Mouse (Mus musculus) forebrain, embryonic 11.5 days (tissue): ENCODE measurements around the gene Edem1. TPM values are rescaled to one million over a fixed set of nuclear protein-coding genes. Genes with fewer than 3 reads are reported as not detected.

Source experiments
- ATAC-seq: fragments of 200-750 bp; cut with Nextera tagmentation; replicated peaks from 2 replicates; pipeline ENCODE4 v1.8.0; 2017; ENCODE audit warnings: moderate TSS enrichment; ENCODE audit not compliant: low FRiP score
- DNase-seq: peaks from one replicate; pipeline ENCODE4 v3.0.0-alpha.2; 2017; ENCODE audit warnings: low spot score
- H3K27ac ChIP-seq: fragments of 300-500 bp; sonication (generic); 2 replicates; pipeline ENCODE4 v1.5.1; 2014; ENCODE audit warnings: low read depth, low read length
- H3K27me3 ChIP-seq: fragments of 300-500 bp; sonication (generic); 2 replicates; pipeline ENCODE4 v1.6.1; 2014; ENCODE audit warnings: mild to moderate bottlenecking, low read length, mixed read lengths; ENCODE audit not compliant: control insufficient read depth, insufficient read depth
- H3K36me3 ChIP-seq: fragments of 300-500 bp; sonication (generic); 2 replicates; pipeline ENCODE4 v1.6.1; 2014; ENCODE audit warnings: mild to moderate bottlenecking, low read length, moderate library complexity, mixed read lengths; ENCODE audit not compliant: control insufficient read depth, insufficient read depth
- H3K4me1 ChIP-seq: fragments of 300-500 bp; sonication (generic); replicated peaks from 2 replicates; pipeline ENCODE4 v1.6.1; 2014; ENCODE audit warnings: low read length, mixed read lengths; ENCODE audit not compliant: control insufficient read depth, insufficient read depth
- H3K4me2 ChIP-seq: fragments of 300-500 bp; sonication (generic); 2 replicates; pipeline ENCODE4 v1.6.1; 2014; ENCODE audit warnings: low read depth, mild to moderate bottlenecking, low read length, moderate library complexity, mixed read lengths; ENCODE audit not compliant: severe bottlenecking
- H3K4me3 ChIP-seq: fragments of 300-500 bp; sonication (generic); 2 replicates; pipeline ENCODE4 v1.5.1; 2014; ENCODE audit warnings: low read depth, low read length
- H3K9ac ChIP-seq: fragments of 300-500 bp; sonication (generic); 2 replicates; pipeline ENCODE4 v1.6.1; 2014; ENCODE audit warnings: low read length
- H3K9me3 ChIP-seq: fragments of 300-500 bp; sonication (generic); 2 replicates; pipeline ENCODE4 v1.6.1; 2016; ENCODE audit warnings: low read length, mixed read lengths; ENCODE audit not compliant: control insufficient read depth
- WGBS: fragments of 180-500 bp; shearing (Covaris S2); extraction: QIAGEN DNeasy Blood & Tissue Kit; methylation state at CpG from one replicate; pipeline ENCODE4 v1.1.7; 2014; 5-methylcytosine and 5-hydroxymethylcytosine counted together
- polyA plus RNA-seq: library from polyadenylated mRNA; unstranded; fragments of >200 nt; fragmentation: Nextera tagmentation; extraction: Ambion mirVana; gene quantifications from 2 replicates; pipeline ENCODE4 v1.2.1, GENCODE M21; 2014

The Edem1 gene
- polyA plus RNA-seq, 1 experiment from 2014 or later: 23.0 TPM

- no peaks in the 10 kb centered on the region for H3K36me3 ChIP-seq
- H3K27me3 ChIP-seq: no peaks in the 10 kb centered on the region
- H3K4me2 ChIP-seq: no peak overlapping the region
- H3K27ac ChIP-seq: no peak overlapping the region
- H3K9ac ChIP-seq: no peak overlapping the region
- ATAC-seq (no peak), DNase-seq (no peak)
- no peak overlapping the region for H3K4me3 ChIP-seq
- 82% methylated on average over 5 of the region's 5 CpGs for WGBS
- H3K4me1 ChIP-seq: no peaks in the 10 kb centered on the region
- H3K9me3 ChIP-seq: no peaks in the 10 kb centered on the region
These were observed 64.1 kb downstream of the Edem1 start for GRCm38 (mm10) chr6:108892589-108892988.

- ATAC-seq (no peak), DNase-seq (no peak)
- no peaks in the 10 kb centered on the region for H3K27me3 ChIP-seq
- WGBS: 82% methylated on average over 2 of the region's 2 CpGs
- H3K27ac ChIP-seq: no peak overlapping the region
- no peak overlapping the region for H3K4me3 ChIP-seq
- no peak overlapping the region for H3K4me2 ChIP-seq
- H3K36me3 ChIP-seq: no peaks in the 10 kb centered on the region
- H3K9me3 ChIP-seq: no peaks in the 10 kb centered on the region
- no peaks in the 10 kb centered on the region for H3K4me1 ChIP-seq
- H3K9ac ChIP-seq: no peak overlapping the region
These were observed 66.7 kb downstream of the Edem1 start for GRCm38 (mm10) chr6:108895129-108895528.

- WGBS: 89% methylated on average over 3 of the region's 3 CpGs
- Histone ChIP-seq H3K9ac (no peak overlapping the region), H3K27me3 (no peaks in the 10 kb centered on the region), H3K4me1 (no peaks in the 10 kb centered on the region), H3K4me3 (no peak overlapping the region), H3K4me2 (no peak overlapping the region), H3K9me3 (no peaks in the 10 kb centered on the region), H3K36me3 (no peaks in the 10 kb centered on the region), H3K27ac (no peak overlapping the region)
- DNase-seq (no peak), ATAC-seq (no peak)
These were observed 67.5 kb downstream of the Edem1 start for GRCm38 (mm10) chr6:108895976-108896375.

- ATAC-seq: no peak
- Histone ChIP-seq H3K27me3 (no peaks in the 10 kb centered on the region), H3K4me3 (no peak overlapping the region), H3K4me2 (no peak overlapping the region), H3K9ac (no peak overlapping the region), H3K27ac (no peak overlapping the region), H3K4me1 (no peaks in the 10 kb centered on the region), H3K36me3 (no peaks in the 10 kb centered on the region), H3K9me3 (no peaks in the 10 kb centered on the region)
- DNase-seq: no peak
- 89% methylated on average over 8 of the region's 8 CpGs for WGBS
These were observed 68.2 kb downstream of the Edem1 start for GRCm38 (mm10) chr6:108896525-108897087.

GRCm38 (mm10) chr6:108899231-108899630, 70.8 kb downstream of the Edem1 start:
- Histone ChIP-seq H3K4me2 (no peak overlapping the region), H3K27me3 (no peaks in the 10 kb centered on the region), H3K36me3 (no peaks in the 10 kb centered on the region), H3K9me3 (no peaks in the 10 kb centered on the region), H3K9ac (no peak overlapping the region), H3K4me1 (no peaks in the 10 kb centered on the region), H3K4me3 (no peak overlapping the region), H3K27ac (no peak overlapping the region)
- DNase-seq (no peak), ATAC-seq (no peak)
- WGBS: 82% methylated on average over 2 of the region's 2 CpGs

- ATAC-seq: no peak
- no peaks in the 10 kb centered on the region for H3K36me3 ChIP-seq
These were observed 73.7 kb downstream of the Edem1 start for GRCm38 (mm10) chr6:108902124-108902523.

GRCm38 (mm10) chr6:108903280-108903679, 74.8 kb downstream of the Edem1 start:
- no peak overlapping the region for H3K9ac ChIP-seq
- H3K27me3 ChIP-seq: no peaks in the 10 kb centered on the region
- H3K4me2 ChIP-seq: no peak overlapping the region
- 88% methylated on average over 4 of the region's 4 CpGs for WGBS
- H3K27ac ChIP-seq: no peak overlapping the region
- DNase-seq: no peak
- no peaks in the 10 kb centered on the region for H3K9me3 ChIP-seq
- no peaks in the 10 kb centered on the region for H3K4me1 ChIP-seq
- no peak for ATAC-seq
- H3K36me3 ChIP-seq: no peaks in the 10 kb centered on the region
- no peak overlapping the region for H3K4me3 ChIP-seq

More at GRCm38 (mm10) chr6:108902124-108902523, 73.7 kb downstream of the Edem1 start:
- H3K27me3 ChIP-seq: no peaks in the 10 kb centered on the region
- no peak for DNase-seq
- H3K4me2 ChIP-seq: no peak overlapping the region
- no peaks in the 10 kb centered on the region for H3K4me1 ChIP-seq
- no peak overlapping the region for H3K4me3 ChIP-seq
- H3K27ac ChIP-seq: no peak overlapping the region
- H3K9me3 ChIP-seq: no peaks in the 10 kb centered on the region
- H3K9ac ChIP-seq: no peak overlapping the region

GRCm38 (mm10) chr6:108906539-108906938, 78.1 kb downstream of the Edem1 start:
- Histone ChIP-seq H3K4me3 (no peak overlapping the region), H3K9me3 (no peaks in the 10 kb centered on the region), H3K4me1 (no peaks in the 10 kb centered on the region), H3K9ac (no peak overlapping the region), H3K4me2 (no peak overlapping the region), H3K27me3 (no peaks in the 10 kb centered on the region), H3K36me3 (no peaks in the 10 kb centered on the region), H3K27ac (no peak overlapping the region)
- no peak for DNase-seq
- WGBS: 67% methylated on average over 1 of the region's 1 CpGs
- ATAC-seq: no peak
